Mouse (Mus musculus) embryo, embryonic 11.5 days (tissue): Measurements from ENCODE around the gene Mcm3ap.

Experiments used
- DNase-seq: peaks from one replicate; pipeline ENCODE4 v3.0.0-alpha.2; 2012; ENCODE audit warnings: low read depth, low spot score

Mcm3ap gene

DNA sequence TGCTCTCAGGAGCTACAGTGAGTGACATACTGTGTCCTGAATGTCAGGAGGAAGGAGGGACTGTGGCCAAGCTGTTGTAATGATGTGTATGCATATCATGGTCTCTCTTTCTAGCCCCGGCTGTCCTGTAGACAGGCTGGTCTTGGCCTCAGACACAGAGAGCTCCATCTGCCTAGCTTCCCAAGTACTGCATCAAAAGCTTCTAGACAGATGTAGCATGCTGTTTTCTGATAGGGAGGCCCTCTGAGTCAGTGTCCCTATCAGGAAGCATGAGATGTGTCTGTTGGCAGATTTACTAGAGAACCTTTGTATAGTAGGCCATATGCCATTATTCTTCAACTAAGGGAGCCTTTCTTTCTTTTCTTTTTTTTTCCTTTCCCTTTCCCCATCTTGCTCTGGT, 24.8 kb downstream of the Mcm3ap start:
- no peak for DNase-seq

GRCm38 (mm10) chr10:76495501-76495900, 26.8 kb downstream of the Mcm3ap start:
- DNase-seq: no peak

- no peak for DNase-seq
These were observed 27.6 kb downstream of the Mcm3ap start for GRCm38 (mm10) chr10:76496366-76496765.

- DNase-seq: no peak
These were observed 28.8 kb downstream of the Mcm3ap start for GRCm38 (mm10) chr10:76497522-76497921.

DNA sequence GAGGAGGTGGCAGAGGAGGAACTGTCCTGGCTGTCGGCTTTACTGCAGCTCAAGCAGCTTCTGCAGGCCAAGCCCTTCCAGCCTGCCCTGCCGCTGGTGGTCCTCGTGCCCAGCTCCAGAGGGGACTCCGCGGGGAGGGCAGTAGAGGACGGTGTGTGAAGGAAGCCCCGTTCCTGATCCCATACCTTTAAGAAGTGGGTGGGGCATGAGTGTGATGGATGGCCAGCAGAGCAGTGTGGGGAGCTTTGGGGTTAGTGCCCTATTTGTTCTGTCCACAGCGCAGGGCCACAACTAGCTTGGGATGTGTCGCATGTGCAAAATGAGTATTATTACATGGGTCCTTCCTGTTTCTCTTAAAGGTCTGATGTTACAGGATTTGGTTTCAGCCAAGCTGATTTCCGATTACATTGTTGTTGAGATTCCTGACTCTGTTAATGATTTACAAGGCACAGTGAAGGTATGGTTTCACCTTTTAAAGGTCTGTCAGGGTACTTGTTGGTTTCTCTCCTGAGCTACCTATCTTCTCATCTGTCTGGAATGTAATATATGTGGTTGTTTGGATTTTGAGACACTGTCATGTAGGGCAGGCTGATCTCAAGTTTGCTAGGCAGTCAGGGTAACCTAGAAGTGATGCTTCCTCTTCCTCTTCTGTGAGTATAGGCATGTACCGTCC, 35.7 kb downstream of the Mcm3ap start:
- DNase-seq: no peak

DNA sequence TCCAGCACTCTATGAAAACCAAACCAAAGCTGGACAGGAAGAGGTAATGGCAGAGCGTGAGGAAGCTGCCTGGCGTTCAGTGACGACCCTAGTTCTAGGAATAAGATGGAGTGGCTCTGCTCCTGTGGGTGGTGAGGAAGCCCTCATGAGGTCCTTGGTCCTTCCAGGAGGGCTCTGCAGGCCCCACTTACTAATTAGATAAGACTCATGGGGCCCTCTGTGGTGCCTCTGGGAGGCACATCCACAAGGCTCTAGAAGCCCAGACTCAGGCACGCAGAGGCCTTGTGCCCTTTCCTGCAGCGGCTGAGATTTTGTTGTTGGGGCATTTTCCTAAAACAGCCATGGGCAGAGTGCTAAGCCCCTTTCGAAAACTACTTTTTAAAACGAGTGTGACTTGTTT, 37.1 kb downstream of the Mcm3ap start:
- no peak for DNase-seq

DNA sequence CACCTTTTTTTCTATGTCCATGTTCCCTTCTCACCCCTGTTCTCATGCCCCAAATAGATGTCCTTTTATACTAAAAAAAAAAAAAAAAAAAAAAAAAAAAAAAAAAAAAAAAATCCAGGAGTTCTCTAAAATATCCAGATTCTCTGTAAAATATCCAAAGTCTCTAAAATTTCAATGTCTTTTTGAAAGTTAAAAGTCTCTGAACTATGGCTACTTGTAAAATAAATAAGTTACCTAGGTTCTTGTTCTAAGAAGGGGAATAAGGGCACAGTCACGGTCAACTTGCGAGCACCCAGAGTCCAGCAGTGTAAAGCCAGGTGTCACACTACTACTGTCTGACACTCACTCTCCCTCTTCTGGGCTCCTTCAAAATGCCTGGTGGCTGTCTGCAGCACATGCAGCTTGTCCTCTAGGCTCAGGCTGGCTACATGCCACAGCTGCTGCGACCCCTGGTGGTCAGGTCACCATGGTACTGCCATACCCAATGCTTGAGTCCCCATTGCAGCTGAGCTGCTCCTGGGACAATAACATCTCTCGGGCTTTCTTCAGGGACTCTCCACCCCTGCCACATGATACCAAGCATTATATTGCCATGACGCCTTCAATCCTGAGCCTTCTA, 44.3 kb downstream of the Mcm3ap start:
- DNase-seq: peak; percentile 61

GRCm38 (mm10) chr10:76530922-76531321, 62.2 kb downstream of the Mcm3ap start:
- no peak for DNase-seq

GRCm38 (mm10) chr10:76531375-76531774, 62.6 kb downstream of the Mcm3ap start, which contains the start of gene Lss:
Lss (plus strand) TSS chr10:76531588.
- DNase-seq: peak; percentile 92

DNA sequence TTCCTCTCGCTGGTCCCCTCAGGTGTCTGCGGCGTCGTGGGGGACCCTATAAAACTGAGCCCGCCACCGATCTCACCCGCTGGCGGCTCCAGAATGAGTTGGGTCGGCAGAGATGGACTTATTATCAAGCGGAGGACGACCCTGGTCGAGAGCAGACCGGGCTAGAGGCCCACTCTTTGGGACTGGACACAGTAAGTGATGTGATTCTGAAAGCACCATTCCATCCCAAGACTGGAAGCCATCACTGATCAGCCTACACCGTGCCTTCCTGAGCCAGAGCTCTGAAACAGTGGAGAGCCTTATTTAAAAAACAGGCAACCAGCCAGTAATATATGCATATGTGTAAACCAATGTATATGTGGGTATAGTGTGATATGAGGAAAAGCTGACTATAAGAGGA, 63.1 kb downstream of the Mcm3ap start:
- DNase-seq: no peak

DNA sequence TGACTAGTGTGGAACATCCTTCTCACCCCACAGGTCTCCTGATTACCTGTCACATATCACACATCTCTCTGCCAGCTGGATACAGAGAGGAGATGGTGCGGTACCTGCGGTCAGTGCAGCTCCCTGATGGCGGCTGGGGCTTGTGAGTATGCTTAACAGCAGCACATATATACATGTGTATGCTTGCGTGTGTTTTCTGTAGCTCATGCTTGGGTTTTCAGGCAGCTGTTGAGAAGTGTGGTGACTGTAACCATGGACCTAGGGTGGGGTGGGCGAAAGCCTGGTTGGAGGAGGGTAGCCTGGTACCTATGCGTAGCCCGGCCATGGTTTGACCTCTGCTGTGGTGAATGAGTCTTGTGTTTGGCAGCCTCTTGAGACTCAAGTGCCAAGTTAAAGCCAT, 66.8 kb downstream of the Mcm3ap start:
- DNase-seq: no peak

DNA sequence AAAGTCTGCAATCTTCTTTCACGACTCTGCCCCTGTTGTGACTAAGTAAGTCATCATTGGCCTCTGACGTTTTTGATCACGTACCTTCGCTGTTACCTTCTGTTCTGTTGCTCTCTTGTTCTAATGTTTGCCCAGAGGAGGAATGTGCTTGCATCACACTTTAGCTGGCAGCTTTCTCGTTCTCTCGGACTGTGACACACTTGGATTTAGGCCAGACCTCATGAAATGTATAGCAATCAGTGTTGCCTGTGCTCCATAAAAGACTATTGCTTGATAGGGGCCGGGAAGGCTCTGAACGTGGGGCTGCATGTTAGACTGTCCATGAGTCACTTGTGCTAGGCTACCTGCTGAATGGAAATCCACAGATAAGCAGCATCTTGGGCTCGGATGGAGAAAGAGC, 68.9 kb downstream of the Mcm3ap start:
- no peak for DNase-seq

DNA sequence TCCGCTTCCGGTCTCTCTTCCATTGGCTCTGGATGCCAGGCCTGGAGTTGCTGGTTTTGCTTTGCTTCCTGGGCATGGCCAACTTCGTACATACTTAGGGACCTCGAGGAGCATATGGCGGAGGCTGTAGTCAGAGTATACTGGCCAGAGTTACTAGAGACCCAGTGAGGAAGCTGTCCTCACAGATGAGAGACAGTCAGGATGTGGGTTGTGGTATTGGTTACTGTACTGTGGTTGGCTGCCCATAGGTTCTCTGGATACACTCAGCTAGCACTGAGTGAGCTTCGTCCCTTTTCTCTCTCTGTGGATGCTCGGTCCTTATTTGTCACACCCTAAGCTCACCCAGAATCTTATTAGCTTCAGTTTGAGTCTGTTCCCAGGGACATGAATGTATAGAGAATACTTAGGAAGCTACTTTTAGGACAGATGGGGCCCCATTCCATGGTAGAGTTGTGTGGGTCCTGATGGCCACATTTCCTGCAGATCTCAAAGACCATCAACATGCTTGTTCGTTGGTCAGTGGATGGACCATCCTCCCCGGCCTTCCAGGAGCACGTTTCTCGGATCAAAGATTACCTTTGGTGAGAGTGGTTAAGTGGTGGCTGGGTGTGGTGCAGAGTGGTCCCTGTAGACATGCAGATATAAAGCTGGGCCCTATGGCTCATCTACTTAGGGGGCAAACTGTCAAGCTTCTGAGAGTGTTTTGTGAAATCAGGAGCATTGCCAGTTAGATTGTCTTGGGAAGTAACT, 72.8 kb downstream of the Mcm3ap start:
- DNase-seq: no peak

- DNase-seq: no peak
These were observed 74.1 kb downstream of the Mcm3ap start for GRCm38 (mm10) chr10:76542636-76543375.

DNA sequence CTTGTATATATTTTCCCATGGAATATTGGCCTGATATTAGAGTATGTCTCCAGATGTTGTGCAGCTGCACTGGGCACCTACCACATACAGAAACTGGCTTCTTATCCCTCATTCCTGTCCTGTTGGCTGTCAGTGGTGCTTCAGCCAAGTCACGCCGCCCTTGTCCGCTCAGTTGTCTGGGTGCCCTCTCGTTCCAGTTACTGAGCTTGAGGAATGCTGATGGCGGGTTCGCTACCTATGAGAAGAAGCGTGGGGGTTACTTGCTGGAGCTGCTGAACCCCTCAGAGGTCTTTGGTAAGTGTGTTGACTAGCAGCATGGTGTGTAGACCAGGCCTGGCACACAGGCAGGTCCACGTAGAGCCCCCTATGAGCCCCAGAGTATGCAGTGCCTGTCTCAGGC, 77.8 kb downstream of the Mcm3ap start:
- DNase-seq: no peak

- no peak for DNase-seq
These were observed 79.5 kb downstream of the Mcm3ap start for GRCm38 (mm10) chr10:76548218-76548617.

DNA sequence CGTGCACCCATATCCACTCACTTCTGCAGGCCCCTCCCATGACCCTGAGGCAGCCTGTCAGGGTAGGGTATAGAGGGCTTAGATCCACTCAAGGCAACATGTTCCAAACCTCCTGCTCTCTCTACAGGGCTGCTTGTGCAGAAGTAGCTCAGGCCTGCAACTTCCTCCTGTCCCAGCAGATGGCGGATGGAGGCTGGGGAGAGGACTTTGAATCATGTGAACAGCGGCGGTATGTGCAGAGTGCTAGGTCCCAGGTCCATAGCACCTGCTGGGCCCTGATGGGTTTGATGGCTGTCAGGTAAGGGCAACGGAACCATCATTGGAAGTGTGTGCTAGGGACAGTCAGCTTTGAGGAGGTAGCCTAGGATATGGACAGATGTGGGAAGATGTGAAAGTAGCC, 81.7 kb downstream of the Mcm3ap start:
- DNase-seq: no peak

DNA sequence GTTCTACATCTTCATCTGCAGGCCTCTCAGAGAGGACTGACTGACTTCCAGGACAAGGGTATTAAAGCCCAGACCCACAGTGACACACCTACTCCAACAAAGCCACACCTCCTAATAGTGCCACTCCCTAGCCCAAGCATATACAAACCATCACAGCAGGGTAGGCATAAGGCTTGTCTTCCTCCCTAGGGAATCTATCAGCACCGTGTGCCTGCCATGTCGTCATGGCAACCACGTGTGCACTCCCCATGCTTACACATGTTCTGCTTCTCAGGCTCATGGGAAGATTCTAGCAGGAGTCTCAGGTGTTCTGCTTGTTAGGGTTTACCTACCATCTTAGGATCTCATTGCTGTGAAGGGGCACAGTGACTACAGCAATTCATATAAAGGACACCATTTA, 82.8 kb downstream of the Mcm3ap start:
- no peak for DNase-seq

DNA sequence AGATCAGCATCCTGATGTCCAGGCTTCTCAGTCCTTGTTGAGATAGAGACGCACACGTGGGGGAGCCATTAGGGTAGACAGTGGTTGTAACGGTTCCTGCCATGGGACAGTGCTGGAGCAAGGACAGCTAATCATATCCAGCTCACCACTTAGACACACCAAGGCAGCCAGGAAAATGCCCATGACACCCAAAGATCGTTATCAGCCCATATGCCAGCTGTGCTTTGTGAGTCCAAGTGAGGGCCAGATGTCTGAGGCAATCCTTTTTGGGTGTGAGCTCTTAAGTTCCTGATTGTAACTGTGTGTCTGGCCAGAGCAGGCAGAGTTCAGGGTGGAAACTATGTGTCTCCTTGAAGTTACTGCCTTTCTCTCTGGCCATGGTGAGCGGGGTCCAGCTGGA, 85.3 kb downstream of the Mcm3ap start:
- no peak for DNase-seq

- DNase-seq: no peak
These were observed 93.2 kb downstream of the Mcm3ap start, which contains the start of gene Spatc1l for GRCm38 (mm10) chr10:76561972-76562371. Spatc1l (plus strand) TSS chr10:76562272.
